25 mouse cellular contexts compared by ENCODE assay signal in genomic region chr8:13075579-13075978, GRCm38 (mm10). TPM values are rescaled to one million over a fixed set of nuclear protein-coding genes. Genes with fewer than 3 reads are reported as not detected.
"Had no signal": no experiment of that assay in that cellular context is flagged by ENCODE, and none has a peak within 500 bp of the region (broad histone marks: within the 10 kb centered on the region; RNA-seq: fewer than 3 reads in every experiment).

No protein-coding gene starts in this region.

RNA-seq across cellular contexts. Expression of gene Proz, which starts 14.9 kb away (rescaled TPM):
- total RNA-seq: gastrocnemius, adult 2 months; gastrocnemius, postnatal 25 days; heart, adult 2 months; heart, postnatal 14 days; heart, postnatal 36 days; hematopoietic stem cell, adult 5-6 weeks; hindbrain, postnatal 0 days; layer of hippocampus, adult 18-20 months; layer of hippocampus, adult 8-10 months; layer of hippocampus, postnatal 14 days; layer of hippocampus, postnatal 36 days; left cerebral cortex, adult 18-20 months; left cerebral cortex, adult 8-10 months; left cerebral cortex, postnatal 10 days; left cerebral cortex, postnatal 25 days; left cerebral cortex, postnatal 4 days had no signal
- polyA plus RNA-seq: heart, adult 2 months had no signal

RNA-seq across cellular contexts. Expression of gene F10, which starts 38.5 kb away (rescaled TPM):
- total RNA-seq: gastrocnemius, adult 2 months; layer of hippocampus, adult 18-20 months; layer of hippocampus, adult 8-10 months; layer of hippocampus, postnatal 14 days; layer of hippocampus, postnatal 36 days; left cerebral cortex, adult 18-20 months; left cerebral cortex, adult 8-10 months; left cerebral cortex, postnatal 25 days had no signal

RNA-seq across cellular contexts. Expression of gene F7, which starts 49.7 kb away (rescaled TPM):
- total RNA-seq: gastrocnemius, adult 2 months; gastrocnemius, postnatal 10 days; gastrocnemius, postnatal 25 days; layer of hippocampus, adult 8-10 months; left cerebral cortex, postnatal 10 days; left cerebral cortex, postnatal 25 days had no signal
- polyA plus RNA-seq: heart, embryonic 11.5 days; heart, embryonic 13.5 days; heart, postnatal 0 days; hindbrain, embryonic 13.5 days; hindbrain, postnatal 0 days; intestine, embryonic 14.5 days; limb, embryonic 11.5 days; limb, embryonic 13.5 days; limb, embryonic 15.5 days had no signal
